Mouse (Mus musculus): ENCODE results near the gene Sash1.

- TF ChIP-seq JUND (conservative IDR thresholded peaks at IDR 0.05; ENCODE audit: low read depth, low read length) (no peak), CTCF (conservative IDR thresholded peaks at IDR 0.05 in 1 of 2, IDR thresholded peaks at IDR 0.05 in 1 of 2; ENCODE audit: low read depth in 2 of 2, low read length in 2 of 2) (no peak), CHD1 (IDR thresholded peaks at IDR 0.05; ENCODE audit: low read depth, low read length) (no peak)
Observed at GRCm38 (mm10) chr10:8894965-8895515, 9.2 kb upstream of the Sash1 start.

All from CH12.LX (cell line).